Mouse (Mus musculus) kidney, embryonic 14.5 days (tissue): ENCODE data around the gene Tex2. TPM values are rescaled to one million over a fixed set of nuclear protein-coding genes. Genes with fewer than 3 reads are reported as not detected.
"Not testable (repeated sequence)": the region's sequence is repeated elsewhere in the genome, so short reads cannot be mapped to it uniquely, and the experiment has no call there.

Source experiments
- ATAC-seq: fragments of 200-750 bp; cut with Nextera tagmentation; 2 replicates; pipeline ENCODE4 v1.8.0; 2017; ENCODE audit warnings: moderate number of reproducible peaks, mild to moderate bottlenecking, moderate TSS enrichment, moderate library complexity; ENCODE audit not compliant: low FRiP score, low TSS enrichment
- H3K27ac ChIP-seq: fragments of 300-500 bp; sonication (generic); 2 replicates; pipeline ENCODE4 v1.5.1; 2014; ENCODE audit warnings: low read depth, mild to moderate bottlenecking, low read length, moderate library complexity, mixed read lengths
- H3K27me3 ChIP-seq: fragments of 300-500 bp; sonication (generic); 2 replicates; pipeline ENCODE4 v1.6.1; 2014; ENCODE audit warnings: mild to moderate bottlenecking, low read length; ENCODE audit not compliant: control insufficient read depth, insufficient read depth
- H3K36me3 ChIP-seq: fragments of 300-500 bp; sonication (generic); 2 replicates; pipeline ENCODE4 v1.6.1; 2014; ENCODE audit warnings: low read length, mixed read lengths; ENCODE audit not compliant: control insufficient read depth, insufficient read depth
- H3K4me1 ChIP-seq: fragments of 300-500 bp; sonication (generic); 2 replicates; pipeline ENCODE4 v1.6.1; 2014; ENCODE audit warnings: low read length, mixed read lengths; ENCODE audit not compliant: control insufficient read depth, insufficient read depth
- H3K4me2 ChIP-seq: fragments of 300-500 bp; sonication (generic); replicated peaks from 2 replicates; pipeline ENCODE4 v1.6.1; 2014; ENCODE audit warnings: low read depth, mild to moderate bottlenecking, low read length
- H3K4me3 ChIP-seq: fragments of 300-500 bp; sonication (generic); 2 replicates; pipeline ENCODE4 v1.5.1; 2014; ENCODE audit warnings: mild to moderate bottlenecking, low read length
- H3K9ac ChIP-seq: fragments of 300-500 bp; sonication (generic); 2 replicates; pipeline ENCODE4 v1.6.1; 2014; ENCODE audit warnings: low read depth, mild to moderate bottlenecking, low read length, moderate library complexity
- H3K9me3 ChIP-seq: fragments of 300-500 bp; sonication (generic); 2 replicates; pipeline ENCODE4 v1.6.1; 2016; ENCODE audit warnings: low read length; ENCODE audit not compliant: control insufficient read depth
- WGBS: fragments of 180-500 bp; shearing (Covaris S2); extraction: QIAGEN DNeasy Blood & Tissue Kit; methylation state at CpG from one replicate; pipeline ENCODE4 v1.1.7; 2014; 5-methylcytosine and 5-hydroxymethylcytosine counted together
- polyA plus RNA-seq: library from polyadenylated mRNA; unstranded; fragments of >200 nt; fragmentation: Nextera tagmentation; extraction: Ambion mirVana; gene quantifications from 2 replicates; pipeline ENCODE4 v1.2.1, GENCODE M21; 2014

Gene Tex2
- polyA plus RNA-seq, 1 experiment from 2014 or later = 9.7 TPM

DNA sequence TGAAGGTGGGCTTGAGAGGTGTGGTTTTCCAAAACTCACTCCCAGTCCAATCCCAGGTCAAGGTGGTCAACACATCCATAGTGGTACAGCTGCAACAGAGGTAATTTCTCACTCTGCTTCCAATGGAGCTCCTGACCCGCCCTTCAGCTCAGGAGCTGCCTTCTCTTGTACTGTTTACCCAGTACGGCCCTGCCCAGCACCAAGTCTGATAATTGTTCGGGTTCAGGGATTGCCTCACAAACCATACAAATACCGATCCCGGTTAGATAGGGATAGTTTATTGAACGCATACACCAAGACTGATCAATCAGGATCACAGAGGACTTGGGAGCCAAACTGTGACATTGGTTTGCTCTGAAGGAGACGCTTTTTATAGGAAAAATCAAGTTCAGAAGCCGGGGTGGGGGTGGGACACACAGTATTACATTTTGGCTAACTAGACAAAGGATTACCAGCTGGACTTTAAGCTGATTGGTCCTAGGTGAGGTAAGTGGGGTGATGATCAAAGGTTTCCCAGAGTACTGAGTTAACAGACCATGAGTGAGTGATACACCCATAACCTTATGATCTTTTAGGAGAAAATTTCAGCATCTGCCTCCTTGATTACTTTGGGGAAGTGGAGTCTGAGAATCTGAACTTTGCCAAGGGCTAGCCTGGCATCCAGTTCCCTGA is 29.9 kb upstream of the Tex2 start:
- Histone ChIP-seq H3K36me3 (no peaks in the 10 kb centered on the region), H3K4me1 (peaks cover 8% of the 10 kb centered on the region; the same call in 1 of the 2 replicates), H3K27me3 (no peaks in the 10 kb centered on the region), H3K4me3 (no peak overlapping the region), H3K27ac (no peak overlapping the region), H3K4me2 (no peak overlapping the region), H3K9me3 (no peaks in the 10 kb centered on the region), H3K9ac (no peak overlapping the region)
- ATAC-seq = no peak
- WGBS = 84% methylated on average over 8 of the region's 8 CpGs

- Histone ChIP-seq H3K27ac (no peak overlapping the region), H3K36me3 (no peaks in the 10 kb centered on the region), H3K4me3 (no peak overlapping the region), H3K9ac (no peak overlapping the region), H3K4me2 (no peak overlapping the region), H3K9me3 (no peaks in the 10 kb centered on the region), H3K27me3 (no peaks in the 10 kb centered on the region), H3K4me1 (peaks cover 8% of the 10 kb centered on the region; the same call in 1 of the 2 replicates)
- ATAC-seq = no peak
- 83% methylated on average over 1 of the region's 1 CpGs for WGBS
These were observed 28.4 kb upstream of the Tex2 start for GRCm38 (mm10) chr11:106641580-106641979.

DNA sequence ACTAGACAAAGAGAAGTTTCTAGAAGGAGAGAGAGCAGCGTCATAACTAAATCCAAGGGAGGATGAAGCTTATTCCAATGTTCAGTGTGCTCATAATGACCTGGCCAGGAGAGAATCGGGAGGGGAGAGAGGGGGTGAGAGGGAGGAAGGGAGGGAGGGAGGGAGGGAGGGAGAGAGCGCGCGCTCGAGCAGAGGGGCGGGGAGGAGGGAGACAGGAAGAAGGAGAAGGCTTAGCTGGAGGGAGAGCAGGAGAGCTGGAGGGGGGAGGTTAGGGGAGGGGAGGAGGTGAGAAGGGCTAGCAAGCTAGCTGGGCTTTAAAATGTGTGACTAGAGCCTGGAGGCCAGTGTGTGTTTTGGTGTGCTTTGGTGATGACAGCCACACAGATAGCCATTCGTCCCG is 26.8 kb upstream of the Tex2 start:
- WGBS = 16% methylated on average over 9 of the region's 9 CpGs
- H3K4me3 ChIP-seq = no peak overlapping the region
- H3K4me1 ChIP-seq = peaks cover 8% of the 10 kb centered on the region; the same call in 1 of the 2 replicates
- peak; percentile 32; the same call in 1 of the 2 replicates for ATAC-seq
- H3K36me3 ChIP-seq = no peaks in the 10 kb centered on the region
- H3K27me3 ChIP-seq = no peaks in the 10 kb centered on the region
- H3K9me3 ChIP-seq = no peaks in the 10 kb centered on the region
- H3K27ac ChIP-seq = no peak overlapping the region
- H3K4me2 ChIP-seq = no peak overlapping the region
- H3K9ac ChIP-seq = no peak overlapping the region

DNA sequence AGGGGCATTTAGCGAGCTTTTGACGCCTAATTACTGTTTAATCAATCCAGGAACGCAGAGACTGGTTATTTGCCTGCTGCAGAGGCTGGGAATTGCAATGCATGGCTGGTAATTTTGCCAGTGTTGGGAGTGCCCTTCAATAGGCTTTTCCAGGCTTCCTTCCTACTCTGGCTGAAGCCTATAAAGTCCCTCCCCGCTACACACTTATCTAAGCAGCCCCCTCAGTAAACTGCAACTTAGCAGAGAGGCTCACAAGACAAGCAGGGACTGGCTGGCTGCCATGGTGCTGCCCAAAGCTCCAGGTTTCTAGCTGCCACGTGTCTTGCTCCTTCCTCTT is 26.1 kb upstream of the Tex2 start:
- ATAC-seq = no peak
- H3K36me3 ChIP-seq = no peaks in the 10 kb centered on the region
- no peak overlapping the region for H3K9ac ChIP-seq
- no peak overlapping the region for H3K4me3 ChIP-seq
- H3K27me3 ChIP-seq = no peaks in the 10 kb centered on the region
- 0 out of 2 replicates have a peak overlapping the region, but pooled peaks have one; percentile 24 for H3K27ac ChIP-seq
- WGBS = 23% methylated on average over 5 of the region's 5 CpGs
- H3K4me1 ChIP-seq = peaks cover 8% of the 10 kb centered on the region; the same call in 1 of the 2 replicates
- no peaks in the 10 kb centered on the region for H3K9me3 ChIP-seq
- H3K4me2 ChIP-seq = no peak overlapping the region

GRCm38 (mm10) chr11:106638551-106639355 is 25.5 kb upstream of the Tex2 start:
- 46% methylated on average over 9 of the region's 9 CpGs for WGBS
- Histone ChIP-seq H3K36me3 (no peaks in the 10 kb centered on the region), H3K4me3 (no peak overlapping the region), H3K27me3 (no peaks in the 10 kb centered on the region), H3K9me3 (no peaks in the 10 kb centered on the region), H3K9ac (no peak overlapping the region), H3K4me1 (peaks cover 8% of the 10 kb centered on the region; the same call in 1 of the 2 replicates), H3K4me2 (no peak overlapping the region), H3K27ac (no peak overlapping the region)
- ATAC-seq = no peak

DNA sequence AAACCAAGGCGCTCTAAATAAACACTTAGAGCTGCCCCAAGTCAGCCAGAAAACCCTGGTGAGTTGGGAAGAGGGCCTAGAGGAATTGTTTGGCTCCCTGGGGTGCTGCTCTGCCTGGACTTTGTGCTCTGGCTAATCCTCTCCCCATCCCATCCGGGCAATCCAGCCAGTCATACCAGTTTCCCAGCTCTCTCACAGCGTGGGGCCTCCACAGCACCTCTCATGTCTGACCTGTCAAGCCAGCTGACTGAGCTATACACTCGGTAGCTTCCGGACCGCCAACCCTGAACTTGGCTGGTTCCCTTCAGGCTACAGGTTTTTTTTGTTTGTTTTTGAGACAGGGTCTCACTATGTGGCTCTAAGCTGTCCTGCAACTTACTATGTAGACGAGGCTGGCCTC is 24.5 kb upstream of the Tex2 start:
- no peaks in the 10 kb centered on the region for H3K9me3 ChIP-seq
- no peaks in the 10 kb centered on the region for H3K36me3 ChIP-seq
- H3K9ac ChIP-seq = no peak overlapping the region
- no peaks in the 10 kb centered on the region for H3K27me3 ChIP-seq
- 25% methylated on average over 7 of the region's 7 CpGs for WGBS
- H3K4me3 ChIP-seq = no peak overlapping the region
- H3K4me2 ChIP-seq = no peak overlapping the region
- ATAC-seq = no peak
- H3K4me1 ChIP-seq = peaks cover 8% of the 10 kb centered on the region; the same call in 1 of the 2 replicates
- H3K27ac ChIP-seq = no peak overlapping the region

DNA sequence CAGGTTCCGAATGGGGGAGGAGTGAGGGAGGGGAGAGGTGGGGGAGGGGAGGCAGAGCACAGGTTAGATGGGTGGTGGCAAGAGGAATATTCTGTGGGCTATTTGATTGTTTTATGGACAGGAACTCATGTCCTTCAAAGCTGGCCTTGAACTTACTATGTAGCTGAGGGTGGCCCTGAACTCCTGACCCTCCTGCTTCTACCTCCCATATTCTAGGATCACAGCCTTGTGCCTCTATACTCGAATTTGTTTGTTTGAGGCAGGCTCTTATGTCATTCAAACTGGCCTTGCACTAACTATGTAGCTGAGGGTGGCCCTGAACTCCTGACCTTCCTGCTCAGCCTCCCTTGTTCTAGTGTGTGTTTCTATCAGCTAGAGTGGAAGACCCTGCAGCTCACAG is 22.7 kb upstream of the Tex2 start:
- no peak for ATAC-seq
- Histone ChIP-seq H3K27me3 (no peaks in the 10 kb centered on the region), H3K9ac (no peak overlapping the region), H3K4me3 (no peak overlapping the region), H3K4me2 (no peak overlapping the region), H3K36me3 (no peaks in the 10 kb centered on the region), H3K9me3 (no peaks in the 10 kb centered on the region), H3K4me1 (peaks cover 8% of the 10 kb centered on the region; the same call in 1 of the 2 replicates), H3K27ac (no peak overlapping the region)
- WGBS = 37% methylated on average over 2 of the region's 2 CpGs

DNA sequence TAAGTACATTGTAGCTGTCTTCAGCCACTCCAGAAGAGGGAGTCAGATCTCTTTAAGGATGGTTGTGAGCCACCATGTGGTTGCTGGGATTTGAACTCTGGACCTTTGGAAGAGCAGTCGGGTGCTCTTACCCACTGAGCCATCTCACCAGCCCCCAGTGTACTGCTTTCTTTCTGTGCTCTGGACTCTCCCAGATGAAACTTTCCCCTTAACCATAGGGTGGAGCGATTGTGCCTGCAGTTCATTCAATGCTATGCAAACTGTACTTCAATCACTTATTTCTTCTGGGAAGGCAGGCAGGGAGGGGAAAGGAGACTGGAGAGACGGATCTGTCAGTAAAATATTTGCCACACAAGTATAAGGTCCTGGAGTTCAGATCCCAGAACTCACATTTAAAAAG is 21.0 kb upstream of the Tex2 start:
- H3K9ac ChIP-seq, H3K36me3 ChIP-seq, H3K4me2 ChIP-seq, H3K27me3 ChIP-seq, H3K9me3 ChIP-seq, H3K4me1 ChIP-seq, H3K4me3 ChIP-seq, ATAC-seq, H3K27ac ChIP-seq: not testable (repeated sequence)
- WGBS = 86% methylated on average over 3 of the region's 3 CpGs

- Histone ChIP-seq H3K9me3 (no peaks in the 10 kb centered on the region), H3K4me2 (no peak overlapping the region), H3K9ac (no peak overlapping the region), H3K27me3 (no peaks in the 10 kb centered on the region), H3K36me3 (no peaks in the 10 kb centered on the region), H3K4me3 (no peak overlapping the region), H3K4me1 (no peaks in the 10 kb centered on the region), H3K27ac (no peak overlapping the region)
- WGBS = 91% methylated on average over 2 of the region's 2 CpGs
- no peak for ATAC-seq
These were observed 20.2 kb upstream of the Tex2 start for GRCm38 (mm10) chr11:106633456-106633855.
